Mouse (Mus musculus) midbrain, postnatal 0 days (tissue): ENCODE measurements at regions not wholly inside any gene's neighbourhood (a gene's known extent, or its start where the extent isn't known, plus 50 kb on each side); places are given as distances from the start of the nearest gene placed in this dataset.

ENCODE experiments used
- ATAC-seq: fragments of 200-750 bp; cut with Nextera tagmentation; 2 replicates; pipeline ENCODE4 v1.8.0; 2017; ENCODE audit warnings: moderate number of reproducible peaks, mild to moderate bottlenecking, moderate TSS enrichment, moderate library complexity; ENCODE audit not compliant: low FRiP score
- DNase-seq: peaks from one replicate; pipeline ENCODE4 v3.0.0-alpha.2; 2015; ENCODE audit warnings: low spot score
- H3K27ac ChIP-seq: fragments of 300-500 bp; sonication (generic); 2 replicates; pipeline ENCODE4 v1.5.1; 2014; ENCODE audit warnings: low read depth, mild to moderate bottlenecking, low read length, mixed read lengths
- H3K27me3 ChIP-seq: fragments of 300-500 bp; sonication (generic); 2 replicates; pipeline ENCODE4 v1.6.1; 2014; ENCODE audit warnings: low read length, control low read depth, mixed read lengths; ENCODE audit not compliant: insufficient read depth
- H3K36me3 ChIP-seq: fragments of 300-500 bp; sonication (generic); 2 replicates; pipeline ENCODE4 v1.6.1; 2014; ENCODE audit warnings: low read length, control low read depth, mixed read lengths; ENCODE audit not compliant: insufficient read depth
- H3K4me1 ChIP-seq: fragments of 300-500 bp; sonication (generic); 2 replicates; pipeline ENCODE4 v1.6.1; 2014; ENCODE audit warnings: mild to moderate bottlenecking, control low read depth, antibody characterized with exemption, low read length, mixed read lengths; ENCODE audit not compliant: insufficient read depth
- H3K4me2 ChIP-seq: fragments of 300-500 bp; sonication (generic); 2 replicates; pipeline ENCODE4 v1.6.1; 2014; ENCODE audit warnings: low read depth, mild to moderate bottlenecking, low read length, mixed read lengths; ENCODE audit not compliant: poor library complexity, severe bottlenecking
- H3K4me3 ChIP-seq: fragments of 300-500 bp; sonication (generic); 2 replicates; pipeline ENCODE4 v1.5.1; 2014; ENCODE audit warnings: low read depth, mild to moderate bottlenecking, low read length, moderate library complexity
- H3K9ac ChIP-seq: fragments of 300-500 bp; sonication (generic); replicated peaks from 2 replicates; pipeline ENCODE4 v1.6.1; 2014; ENCODE audit warnings: mild to moderate bottlenecking, low read length, moderate library complexity, mixed read lengths; ENCODE audit not compliant: poor library complexity, severe bottlenecking
- H3K9me3 ChIP-seq: fragments of 300-500 bp; sonication (generic); 2 replicates; pipeline ENCODE4 v1.6.1; 2016; ENCODE audit warnings: low read length, control low read depth
- CTCF ChIP-seq: IDR thresholded peaks from 2 replicates; pipeline ENCODE4 v1.5.1; 2016; ENCODE audit warnings: antibody characterized with exemption, mild to moderate bottlenecking
- WGBS: fragments of 180-500 bp; shearing (Covaris S2); extraction: QIAGEN DNeasy Blood & Tissue Kit; methylation state at CpG from one replicate; pipeline ENCODE4 v1.1.7; 2014; 5-methylcytosine and 5-hydroxymethylcytosine counted together

DNA sequence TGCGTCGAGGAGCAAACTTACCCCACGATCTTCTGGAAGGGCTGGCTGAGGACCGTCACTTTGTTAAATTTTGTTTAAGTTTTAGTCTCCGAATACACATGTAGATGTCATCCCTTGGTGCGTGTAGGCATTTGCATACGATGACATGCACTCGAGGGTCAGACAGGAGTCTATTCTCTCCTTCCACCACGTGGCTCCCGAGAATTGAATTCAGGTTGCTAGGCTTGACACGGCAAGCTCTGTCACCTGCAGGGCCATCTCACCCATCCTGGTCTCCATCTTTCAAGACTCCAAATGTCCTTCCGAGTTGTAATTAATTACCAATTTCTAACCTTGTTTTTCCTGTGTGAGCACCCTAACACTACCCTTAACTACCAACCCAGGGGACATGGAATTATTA is 52.7 kb upstream of the Ppara start:
- H3K27ac ChIP-seq: no peak overlapping the region
- no peaks in the 10 kb centered on the region for H3K9me3 ChIP-seq
- H3K36me3 ChIP-seq: peaks cover 17% of the 10 kb centered on the region
- no peak for DNase-seq
- WGBS: 70% methylated on average over 12 of the region's 12 CpGs
- no peak for ATAC-seq
- H3K4me3 ChIP-seq: no peak overlapping the region; the same call in 1 of the 2 replicates
- H3K9ac ChIP-seq: 0 out of 2 replicates have a peak overlapping the region, but pooled peaks have one; percentile 13
- peak overlapping the region; percentile 87; the same call in 1 of the 2 replicates for H3K4me2 ChIP-seq
- no peaks in the 10 kb centered on the region for H3K27me3 ChIP-seq
- TF ChIP-seq CTCF: no peak
- peaks cover 3% of the 10 kb centered on the region; the same call in 1 of the 2 replicates for H3K4me1 ChIP-seq

DNA sequence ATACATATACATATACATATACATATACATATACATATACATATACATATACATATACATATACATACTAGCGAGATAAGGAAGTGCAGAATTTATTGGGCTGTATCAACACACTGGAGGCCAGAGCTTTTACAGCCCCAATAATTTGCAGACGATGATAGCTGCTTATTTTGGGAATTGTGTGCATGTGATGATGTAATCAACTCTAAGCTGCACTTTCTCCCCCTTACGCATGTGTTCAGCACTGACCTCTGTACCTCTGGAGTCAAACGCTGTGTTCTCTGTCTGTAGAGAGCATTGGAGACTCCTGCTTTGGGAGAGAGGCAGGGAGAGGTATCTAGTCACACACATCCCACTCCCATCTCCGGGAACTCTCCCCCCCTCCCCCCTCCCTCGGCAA is 52.0 kb upstream of the Ppara start:
- 70% methylated on average over 6 of the region's 6 CpGs for WGBS
- Histone ChIP-seq H3K27ac (no peak overlapping the region; the same call in 1 of the 2 replicates), H3K9me3 (no peaks in the 10 kb centered on the region), H3K9ac (no peak overlapping the region), H3K4me3 (no peak overlapping the region), H3K4me1 (peaks cover 3% of the 10 kb centered on the region; the same call in 1 of the 2 replicates), H3K4me2 (peak overlapping the region; percentile 3; the same call in 1 of the 2 replicates), H3K36me3 (peaks cover 17% of the 10 kb centered on the region), H3K27me3 (no peaks in the 10 kb centered on the region)
- no peak for ATAC-seq
- no peak for DNase-seq
- TF ChIP-seq CTCF: no peak

GRCm38 (mm10) chr15:85683271-85683670 is 51.5 kb upstream of the Ppara start:
- ATAC-seq: no peak
- Histone ChIP-seq H3K27ac (no peak overlapping the region), H3K4me3 (no peak overlapping the region), H3K9ac (no peak overlapping the region), H3K4me2 (peak overlapping the region; percentile 3; the same call in 1 of the 2 replicates), H3K36me3 (peaks cover 22% of the 10 kb centered on the region), H3K9me3 (no peaks in the 10 kb centered on the region), H3K4me1 (no peaks in the 10 kb centered on the region; the same call in 1 of the 2 replicates), H3K27me3 (no peaks in the 10 kb centered on the region)
- no peak for DNase-seq
- WGBS: 83% methylated on average over 6 of the region's 6 CpGs
- no peak for TF ChIP-seq CTCF

DNA sequence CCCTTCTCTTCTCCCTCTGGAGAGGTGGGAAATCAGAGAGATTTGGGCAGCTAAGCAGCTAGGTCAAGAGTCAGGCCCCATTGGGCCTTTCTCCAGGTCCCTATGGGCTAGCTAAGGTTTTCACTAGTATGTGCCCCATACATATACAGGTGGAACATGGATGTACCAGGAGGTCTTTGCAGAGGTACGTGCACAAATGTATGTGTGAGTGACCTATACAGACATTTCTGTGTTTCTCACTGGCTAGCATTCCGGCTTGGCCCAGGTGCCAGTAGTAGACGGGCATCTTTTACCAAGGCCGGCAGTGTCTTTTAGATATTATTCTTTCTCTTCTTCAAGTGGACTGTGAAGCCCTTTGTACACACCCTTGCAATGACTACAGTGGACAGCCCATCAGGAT is 51.1 kb upstream of the Ppara start:
- no peak for TF ChIP-seq CTCF
- Histone ChIP-seq H3K9ac (no peak overlapping the region), H3K27ac (no peak overlapping the region), H3K4me1 (no peaks in the 10 kb centered on the region; the same call in 1 of the 2 replicates), H3K9me3 (no peaks in the 10 kb centered on the region), H3K36me3 (peaks cover 22% of the 10 kb centered on the region), H3K4me3 (no peak overlapping the region), H3K27me3 (no peaks in the 10 kb centered on the region), H3K4me2 (no peak overlapping the region)
- no peak for DNase-seq
- WGBS: 86% methylated on average over 4 of the region's 4 CpGs
- no peak for ATAC-seq

DNA sequence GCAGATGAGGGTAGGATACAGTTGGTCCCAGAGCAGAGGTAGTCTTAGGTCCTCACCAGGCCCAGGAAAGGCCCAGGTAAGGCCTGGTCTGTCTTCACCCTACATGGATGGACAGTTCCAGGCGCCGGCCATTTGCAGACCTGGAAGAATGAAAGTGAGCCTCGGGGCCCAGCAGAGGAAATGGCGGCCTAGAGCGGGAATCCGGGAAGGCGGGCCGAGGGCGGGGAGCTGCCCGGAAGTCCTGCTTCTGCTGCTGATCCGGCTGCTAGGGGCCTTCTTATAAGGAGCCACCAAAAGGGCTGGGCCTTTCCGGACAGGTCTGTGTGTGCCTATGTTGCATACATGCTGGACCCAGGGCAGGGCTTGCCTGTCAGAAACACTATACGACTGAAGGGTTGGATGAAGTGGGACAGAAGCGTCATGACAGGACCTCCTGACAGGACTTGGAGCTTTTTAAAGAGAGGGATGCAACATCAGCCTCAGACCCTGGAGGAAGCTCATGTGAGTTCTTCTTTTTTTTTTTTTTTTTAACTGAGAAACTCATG is 50.5 kb upstream of the Ppara start:
- 86% methylated on average over 14 of the region's 14 CpGs for WGBS
- H3K4me2 ChIP-seq: no peak overlapping the region
- no peak overlapping the region for H3K27ac ChIP-seq

GRCm38 (mm10) chr15:85684875-85685274 is 49.9 kb upstream of the Ppara start:
- H3K4me3 ChIP-seq: no peak overlapping the region
- no peak overlapping the region for H3K9ac ChIP-seq
- no peak for TF ChIP-seq CTCF
- no peak for ATAC-seq
- no peaks in the 10 kb centered on the region for H3K9me3 ChIP-seq
- whole genome bisulfite sequencing: 62% methylated on average over 5 of the region's 5 CpGs
- H3K27ac ChIP-seq: no peak overlapping the region
- no peaks in the 10 kb centered on the region for H3K27me3 ChIP-seq
- peaks cover 23% of the 10 kb centered on the region for H3K36me3 ChIP-seq
- H3K4me1 ChIP-seq: no peaks in the 10 kb centered on the region; the same call in 1 of the 2 replicates
- no peak overlapping the region for H3K4me2 ChIP-seq
- no peak for DNase-seq

More for the DNA sequence above, 50.5 kb upstream of the Ppara start:
- H3K36me3 ChIP-seq: peaks cover 22% of the 10 kb centered on the region
- no peak for DNase-seq
- H3K4me3 ChIP-seq: no peak overlapping the region
- H3K4me1 ChIP-seq: no peaks in the 10 kb centered on the region; the same call in 1 of the 2 replicates
- H3K9ac ChIP-seq: no peak overlapping the region
- no peak for ATAC-seq
- no peaks in the 10 kb centered on the region for H3K27me3 ChIP-seq
- H3K9me3 ChIP-seq: no peaks in the 10 kb centered on the region
- no peak for TF ChIP-seq CTCF
